Mouse (Mus musculus): Measurements from ENCODE around the gene Gnat1. TPM values are rescaled to one million over a fixed set of nuclear protein-coding genes. Genes with fewer than 3 reads are reported as not detected.

Gene Gnat1
- total RNA-seq, 2 experiments from 2014 or later, result 0.17 TPM; not detected in 1

GRCm38 (mm10) chr9:107709096-107709696, 29.7 kb upstream of the Gnat1 start:
- DNase-seq (ENCODE audit: low spot score in 2 of 2), result no peak
- H3K27ac ChIP-seq, result no peak overlapping the region
- H3K4me3 ChIP-seq, result peak overlapping the region; percentile 60
- no peak for TF ChIP-seq CTCF (conservative IDR thresholded peaks at IDR 0.05)

- Histone ChIP-seq H3K4me3 (no peak overlapping the region; the same call in 1 of the 2 replicates), H3K27ac (no peak overlapping the region)
- DNase-seq (ENCODE audit: low spot score in 2 of 2), result no peak
- no peak for TF ChIP-seq CTCF (conservative IDR thresholded peaks at IDR 0.05)
Observed at GRCm38 (mm10) chr9:107708439-107709095, 29.1 kb upstream of the Gnat1 start.

GRCm38 (mm10) chr9:107707701-107708438, 28.4 kb upstream of the Gnat1 start:
- no peak for TF ChIP-seq CTCF (conservative IDR thresholded peaks at IDR 0.05)
- Histone ChIP-seq H3K4me3 (no peak overlapping the region), H3K27ac (no peak overlapping the region)
- DNase-seq (ENCODE audit: low spot score in 2 of 2), result no peak

GRCm38 (mm10) chr9:107706781-107707211, 27.3 kb upstream of the Gnat1 start:
- H3K4me3 ChIP-seq, result no peak overlapping the region
- H3K27ac ChIP-seq, result no peak overlapping the region
- no peak for TF ChIP-seq CTCF (conservative IDR thresholded peaks at IDR 0.05)
- no peak for DNase-seq (ENCODE audit: low spot score in 2 of 2)

DNA sequence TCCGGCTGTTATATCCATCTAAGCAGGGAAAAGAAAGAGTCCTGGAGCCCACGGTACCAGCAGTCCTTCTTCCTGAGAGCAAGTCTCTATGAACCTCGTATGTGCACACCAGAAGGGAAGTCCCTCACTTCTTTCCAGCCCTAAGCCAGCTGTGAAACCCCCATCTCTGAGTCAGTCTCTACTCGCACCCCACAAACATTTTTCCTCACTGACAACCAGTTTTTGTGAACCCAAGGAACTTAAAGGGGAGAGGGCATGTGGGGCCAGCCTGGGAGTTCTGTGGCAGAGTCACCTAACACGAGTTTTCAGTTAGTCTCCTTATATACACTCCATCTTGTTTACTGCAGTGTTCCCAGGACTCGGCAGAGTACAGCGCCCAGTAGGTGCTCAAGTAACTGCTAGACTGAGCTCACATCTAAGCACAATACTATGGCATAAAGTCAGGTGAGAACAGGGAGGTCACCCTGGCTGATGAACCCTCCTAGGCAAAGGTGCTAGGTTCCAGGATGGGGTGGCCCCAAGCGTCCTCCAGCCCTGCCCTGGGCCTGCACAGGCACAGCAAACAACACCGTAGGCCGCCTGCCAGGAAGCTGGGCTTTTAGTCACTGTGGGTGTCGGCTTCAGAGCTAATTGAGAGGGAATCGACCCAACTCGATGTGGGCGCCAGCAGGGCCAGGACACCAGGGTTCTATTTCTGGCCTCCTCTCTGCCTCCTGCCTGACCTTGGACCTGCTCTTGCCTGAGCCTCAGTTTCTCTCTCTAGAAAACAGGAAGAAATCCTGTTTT, 24.0 kb upstream of the Gnat1 start:
- Histone ChIP-seq H3K4me3 (no peak overlapping the region), H3K27ac (no peak overlapping the region)
- DNase-seq (ENCODE audit: low spot score in 2 of 2), result peak in 1 of 2 experiments; percentile 29
- TF ChIP-seq CTCF (conservative IDR thresholded peaks at IDR 0.05), result no peak

DNA sequence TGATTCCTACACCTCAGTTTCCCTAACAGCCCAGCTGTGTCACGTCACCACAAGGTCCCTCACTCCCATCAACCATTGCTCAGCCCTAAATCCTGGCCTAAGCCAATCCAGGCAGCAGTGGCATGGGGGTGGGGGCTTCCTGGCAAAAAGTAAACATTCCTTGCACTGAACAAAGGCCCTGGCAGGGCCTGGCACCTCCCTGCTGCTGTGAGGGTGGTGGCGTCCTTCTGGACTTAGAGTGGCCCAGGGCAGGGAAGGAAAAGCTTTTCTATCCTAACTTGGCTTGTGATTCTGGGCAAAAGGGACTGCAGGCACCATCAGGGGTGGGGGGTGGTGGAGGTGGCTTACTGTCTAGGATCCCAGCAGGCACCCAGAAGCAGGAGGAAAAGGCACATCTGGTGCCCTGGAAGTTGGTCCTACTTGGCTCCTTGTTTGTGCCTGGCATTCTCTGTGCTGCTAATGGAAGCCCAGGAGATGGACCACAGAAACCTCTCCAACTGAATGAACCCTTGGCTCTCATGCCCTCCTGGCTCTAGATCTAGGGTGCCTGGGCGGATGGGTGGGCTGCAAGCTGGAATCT, 23.2 kb upstream of the Gnat1 start:
- no peak for DNase-seq (ENCODE audit: low spot score in 2 of 2)
- no peak for TF ChIP-seq CTCF (conservative IDR thresholded peaks at IDR 0.05)
- no peak overlapping the region for H3K27ac ChIP-seq
- H3K4me3 ChIP-seq, result no peak overlapping the region

DNA sequence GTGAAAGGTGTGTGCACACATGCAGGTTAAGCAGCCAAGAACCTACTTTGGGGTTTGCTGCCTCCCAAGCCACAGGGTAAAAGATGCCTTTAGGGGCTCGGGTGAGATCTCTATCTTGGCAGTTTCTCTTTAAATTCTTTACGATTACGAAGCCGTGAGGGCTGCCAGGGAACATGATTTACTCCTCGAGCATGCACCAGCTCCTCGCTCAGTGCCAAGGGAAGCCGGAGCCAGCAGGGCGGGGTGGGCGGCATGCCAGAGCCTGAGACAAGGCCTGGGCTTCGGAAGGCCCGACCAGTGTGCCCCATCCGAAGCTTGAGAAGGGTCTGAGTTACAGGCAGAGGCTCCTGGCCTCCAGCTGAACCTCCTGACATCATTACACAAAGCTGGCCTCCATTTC, 22.1 kb upstream of the Gnat1 start:
- no peak overlapping the region for H3K4me3 ChIP-seq
- DNase-seq (ENCODE audit: low spot score in 2 of 2), result peak; percentile 57 to 61
- TF ChIP-seq CTCF (conservative IDR thresholded peaks at IDR 0.05), result no peak
- no peak overlapping the region for H3K27ac ChIP-seq

GRCm38 (mm10) chr9:107700114-107700571, 20.6 kb upstream of the Gnat1 start:
- Histone ChIP-seq H3K4me3 (no peak overlapping the region), H3K27ac (no peak overlapping the region)
- no peak for TF ChIP-seq CTCF (conservative IDR thresholded peaks at IDR 0.05)
- DNase-seq (ENCODE audit: low spot score in 2 of 2), result peak; percentile 49 to 60

DNA sequence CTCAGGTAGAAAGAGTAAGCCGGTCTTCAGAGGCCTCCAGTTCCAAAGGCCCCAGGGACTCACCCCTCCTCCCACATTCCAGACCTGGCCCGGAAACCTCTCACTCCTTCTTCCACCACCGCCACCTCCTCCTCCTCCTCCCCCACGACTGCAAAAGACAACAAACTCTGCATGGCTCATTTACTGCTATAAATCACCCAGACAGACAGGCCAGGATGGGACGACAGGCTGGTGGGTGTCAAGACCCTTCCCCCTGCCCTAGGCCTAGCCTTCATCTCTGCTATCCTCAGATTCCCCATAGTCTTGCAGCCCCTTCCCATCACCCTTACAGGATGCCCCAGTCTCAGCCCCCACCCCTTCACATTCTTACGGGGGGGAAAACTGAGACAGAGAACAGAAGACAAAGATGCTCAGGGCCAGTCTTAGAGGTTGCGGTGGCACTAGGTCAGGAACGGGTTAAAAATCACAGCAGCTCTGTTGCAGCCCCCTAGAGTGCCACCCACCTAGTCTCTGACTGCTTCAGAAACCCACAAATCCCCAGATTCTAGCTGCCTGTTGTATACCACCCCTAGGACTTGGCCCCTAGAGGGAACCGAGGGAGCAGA, 20.0 kb upstream of the Gnat1 start:
- no peak for TF ChIP-seq CTCF (conservative IDR thresholded peaks at IDR 0.05)
- no peak for DNase-seq (ENCODE audit: low spot score in 2 of 2)
- Histone ChIP-seq H3K4me3 (no peak overlapping the region), H3K27ac (no peak overlapping the region)

DNA sequence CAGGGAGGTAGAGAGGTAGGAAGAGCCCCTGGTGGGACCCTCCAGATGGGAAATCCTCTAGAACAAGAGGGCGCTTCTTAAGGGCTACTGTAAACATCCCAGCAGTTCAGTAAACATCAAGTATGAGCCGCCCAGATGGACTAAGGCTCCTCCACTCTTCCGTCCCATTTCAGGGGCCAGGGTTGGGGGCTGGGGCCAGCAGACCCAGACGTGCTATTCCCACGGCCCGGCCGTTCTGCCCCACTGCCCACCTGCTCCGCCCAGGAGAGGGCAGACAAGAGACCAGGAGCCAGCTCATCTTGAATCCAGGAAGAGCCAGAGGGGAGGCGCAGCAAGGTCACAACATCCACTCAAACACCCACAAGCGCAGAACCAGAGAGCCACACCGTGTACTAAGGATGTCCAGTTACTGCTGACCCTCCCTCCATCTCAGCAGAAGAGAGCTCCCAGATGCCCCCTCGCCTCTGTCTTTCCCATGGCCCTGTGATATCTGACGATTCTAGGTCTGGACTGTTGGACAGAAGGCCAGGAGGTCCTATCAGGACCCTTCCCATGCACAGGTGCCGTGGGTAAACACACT, 19.2 kb upstream of the Gnat1 start:
- H3K27ac ChIP-seq, result no peak overlapping the region
- 0 out of 2 replicates have a peak, but pooled peaks have one; percentile 17 for TF ChIP-seq CTCF (conservative IDR thresholded peaks at IDR 0.05)
- no peak overlapping the region for H3K4me3 ChIP-seq
- no peak for DNase-seq (ENCODE audit: low spot score in 2 of 2)

- no peak overlapping the region for H3K27ac ChIP-seq
- TF ChIP-seq CTCF (conservative IDR thresholded peaks at IDR 0.05), result no peak
- H3K4me3 ChIP-seq, result no peak overlapping the region
- DNase-seq (ENCODE audit: low spot score in 2 of 2), result no peak
Observed at GRCm38 (mm10) chr9:107697811-107698521, 18.5 kb upstream of the Gnat1 start.
